14 mouse cellular contexts compared by ENCODE assay signal in the genomic region with DNA sequence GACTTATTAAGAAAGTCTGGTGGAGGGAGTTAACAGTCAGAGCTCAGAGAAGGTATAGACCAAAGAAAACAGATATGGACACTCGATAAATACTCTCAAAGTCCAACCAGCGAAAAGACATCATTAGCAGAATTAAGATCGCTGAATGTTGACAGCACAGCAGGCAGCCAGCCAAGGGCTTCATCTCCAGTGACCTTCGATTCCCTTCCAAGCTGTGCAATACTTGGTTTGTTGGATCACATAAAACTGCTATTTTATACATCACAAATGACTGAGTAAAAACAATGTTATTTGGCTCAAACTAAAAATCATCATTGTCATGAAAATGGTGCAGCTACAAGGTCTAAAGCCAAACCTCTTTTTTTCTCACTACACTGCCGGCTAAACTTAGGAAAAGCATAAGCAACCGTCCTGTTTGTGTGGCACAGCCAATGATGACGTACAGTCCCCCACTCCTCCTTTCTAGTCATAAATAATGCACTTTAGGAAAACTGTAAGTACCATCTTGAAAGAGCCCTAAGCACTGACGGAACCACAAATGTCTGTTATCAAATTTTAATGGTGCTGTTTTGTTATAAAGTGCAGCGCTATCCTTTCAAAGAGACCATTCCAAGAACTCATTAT. TPM values are rescaled to one million over a fixed set of nuclear protein-coding genes. Genes with fewer than 3 reads are reported as not detected.
DNase-seq lines count a peak whose midpoint lies in the region; ATAC-seq and TF ChIP-seq lines count a peak whose summit lies in the region.
"Had no signal": no experiment of that assay in that cellular context is flagged by ENCODE, and none has a peak within 500 bp of the region (broad histone marks: within the 10 kb centered on the region; RNA-seq: fewer than 3 reads in every experiment).

No protein-coding gene starts in this region.

- H3K9me3 ChIP-seq in lung, embryonic 14.5 days (ENCODE audit: low read depth, low read length): no peaks in the 10 kb centered on the region
- H3K9me3 ChIP-seq: hindbrain, embryonic 15.5 days; megakaryocyte, embryonic 14.5 days; neural tube, embryonic 12.5 days had no signal

- H3K27me3 ChIP-seq in lung, embryonic 14.5 days (ENCODE audit: insufficient read depth, low read length): no peaks in the 10 kb centered on the region
- H3K27me3 ChIP-seq: hindbrain, embryonic 15.5 days; neural tube, embryonic 12.5 days had no signal

- 34% methylated on average over 9 of the region's 9 CpGs for WGBS in lung, embryonic 14.5 days

- no peak overlapping the region for H3K4me2 ChIP-seq in lung, embryonic 14.5 days
- H3K4me2 ChIP-seq: hindbrain, embryonic 15.5 days; neural tube, embryonic 12.5 days had no signal

- no peak overlapping the region for H3K9ac ChIP-seq in lung, embryonic 14.5 days
- H3K9ac ChIP-seq: hindbrain, embryonic 15.5 days; neural tube, embryonic 12.5 days had no signal

- peak; percentile 79 for ATAC-seq in lung, embryonic 14.5 days (ENCODE audit: insufficient read depth)

- 0 out of 2 replicates have a peak, but pooled peaks cover 2% of the 10 kb centered on the region for H3K4me1 ChIP-seq in lung, embryonic 14.5 days (ENCODE audit: insufficient read depth)
- H3K4me1 ChIP-seq: hindbrain, embryonic 15.5 days; megakaryocyte, embryonic 14.5 days; neural tube, embryonic 12.5 days had no signal

- peak overlapping the region; percentile 70 for H3K27ac ChIP-seq in lung, embryonic 14.5 days (ENCODE audit: low read depth)
- H3K27ac ChIP-seq: hindbrain, embryonic 15.5 days; neural tube, embryonic 12.5 days had no signal

- TF ChIP-seq CTCF in lung, embryonic 14.5 days (IDR thresholded peaks at IDR 0.05; ENCODE audit: low read depth): no peak

- no peaks in the 10 kb centered on the region for H3K36me3 ChIP-seq in lung, embryonic 14.5 days (ENCODE audit: insufficient read depth)
- H3K36me3 ChIP-seq: hindbrain, embryonic 15.5 days; neural tube, embryonic 12.5 days had no signal

- no peak overlapping the region for H3K4me3 ChIP-seq in lung, embryonic 14.5 days (ENCODE audit: low read depth, low read length)
- H3K4me3 ChIP-seq: erythroblast, embryonic 14.5 days; hindbrain, embryonic 15.5 days; megakaryocyte, embryonic 14.5 days; neural tube, embryonic 12.5 days had no signal

- peak; percentile 22 to 87 for DNase-seq in adrenal gland, adult (ENCODE audit: inconsistent age in 2 of 2, low spot score in 1 of 2)
- no peak for DNase-seq in adrenal gland, postnatal 4 days (ENCODE audit: low spot score in 2 of 2)
- peak; percentile 94 for DNase-seq in lung, embryonic 14.5 days
- no peak for DNase-seq in lung, adult 18-20 months
- peak; percentile 57 for DNase-seq in kidney, adult 18-20 months
- DNase-seq in lung, postnatal 14 days: peak; percentile 55
- no peak for DNase-seq in layer of hippocampus, adult 11-12 months (ENCODE audit: low spot score)
- no peak for DNase-seq in thymus, adult 18-20 months
- DNase-seq: spleen, adult 18-20 months had no signal

RNA-seq across cellular contexts. Expression of a gene that starts 34.8 kb away (rescaled TPM):
- 100 to 1,000 TPM; 127 to 139 TPM for total RNA-seq in adrenal gland, postnatal 4 days (2021)
- polyA plus RNA-seq in lung, embryonic 14.5 days (2014; fragmentation: Nextera tagmentation; extraction: Ambion mirVana): 146 and 156 TPM in 2 replicates

RNA-seq across cellular contexts. Expression of a gene that starts 41.8 kb away (rescaled TPM):
- 100 to 1,000 TPM in 1 of 2 experiments, 10 to 100 TPM in 1; 56.3 to 142 TPM for total RNA-seq in adrenal gland, postnatal 4 days (2021)
- polyA plus RNA-seq in lung, embryonic 14.5 days (2014; fragmentation: Nextera tagmentation; extraction: Ambion mirVana): 0.97 and 1.1 TPM in 2 replicates
- total RNA-seq: MEL had no signal
- polyA plus RNA-seq: erythroblast, embryonic 14.5 days had no signal

Comparison
In these comparisons a context has a peak if more than half of its experiments do, and no peak if none do; other contexts are left out.
1. DNase-seq: peak in adrenal gland, adult (2 of 2), lung, embryonic 14.5 days (single experiment), kidney, adult 18-20 months (single experiment) and lung, postnatal 14 days (single experiment); none in adrenal gland, postnatal 4 days (0 of 2), lung, adult 18-20 months (0 of 2), layer of hippocampus, adult 11-12 months (single experiment) and thymus, adult 18-20 months (0 of 2).